Mouse (Mus musculus): ENCODE measurements around the gene Mrgbp. TPM values are rescaled to one million over a fixed set of nuclear protein-coding genes. Genes with fewer than 3 reads are reported as not detected.

The Mrgbp gene
- polyA plus RNA-seq (2015; fragmentation: Nextera tagmentation; extraction: Ambion mirVana) = 44.8 and 51.1 TPM in 2 replicates

GRCm38 (mm10) chr2:180581002-180581401, at the start of gene Mrgbp:
TSS of gene Mrgbp (plus strand) at chr2:180581304.
- no peak for DNase-seq (ENCODE audit: low spot score)

GRCm38 (mm10) chr2:180531671-180532385, 49.3 kb upstream of the Mrgbp start:
- no peak for DNase-seq (ENCODE audit: low spot score)

GRCm38 (mm10) chr2:180532386-180532995, 48.6 kb upstream of the Mrgbp start:
- DNase-seq (ENCODE audit: low spot score) = no peak

GRCm38 (mm10) chr2:180533237-180533636, 47.9 kb upstream of the Mrgbp start:
- no peak for DNase-seq (ENCODE audit: low spot score)

GRCm38 (mm10) chr2:180543675-180544074, 37.4 kb upstream of the Mrgbp start:
- DNase-seq (ENCODE audit: low spot score) = no peak

- DNase-seq (ENCODE audit: low spot score) = no peak
Measured at GRCm38 (mm10) chr2:180545046-180545445, 36.1 kb upstream of the Mrgbp start.

GRCm38 (mm10) chr2:180547384-180548106, 33.6 kb upstream of the Mrgbp start:
- no peak for DNase-seq (ENCODE audit: low spot score)

GRCm38 (mm10) chr2:180552340-180552739, 28.8 kb upstream of the Mrgbp start:
- DNase-seq (ENCODE audit: low spot score) = no peak

- no peak for DNase-seq (ENCODE audit: low spot score)
Measured at GRCm38 (mm10) chr2:180555219-180555618, 25.9 kb upstream of the Mrgbp start.

GRCm38 (mm10) chr2:180556470-180556869, 24.6 kb upstream of the Mrgbp start:
- DNase-seq (ENCODE audit: low spot score) = no peak

- no peak for DNase-seq (ENCODE audit: low spot score)
Measured at GRCm38 (mm10) chr2:180560245-180560644, 20.9 kb upstream of the Mrgbp start.

GRCm38 (mm10) chr2:180562146-180562545, 19.0 kb upstream of the Mrgbp start:
- DNase-seq (ENCODE audit: low spot score) = no peak

- no peak for DNase-seq (ENCODE audit: low spot score)
Measured at GRCm38 (mm10) chr2:180563296-180563695, 17.8 kb upstream of the Mrgbp start.

GRCm38 (mm10) chr2:180563841-180564240, 17.3 kb upstream of the Mrgbp start:
- no peak for DNase-seq (ENCODE audit: low spot score)

GRCm38 (mm10) chr2:180566240-180566913, 14.7 kb upstream of the Mrgbp start:
- DNase-seq (ENCODE audit: low spot score) = peak; percentile 63

GRCm38 (mm10) chr2:180569028-180569643, 12.0 kb upstream of the Mrgbp start:
- no peak for DNase-seq (ENCODE audit: low spot score)

- DNase-seq (ENCODE audit: low spot score) = no peak
Measured at GRCm38 (mm10) chr2:180576482-180576881, 4.6 kb upstream of the Mrgbp start.

- DNase-seq (ENCODE audit: low spot score) = peak; percentile 78
Measured at GRCm38 (mm10) chr2:180578686-180579085, 2.4 kb upstream of the Mrgbp start.

- DNase-seq (ENCODE audit: low spot score) = peak; percentile 95
Measured at GRCm38 (mm10) chr2:180582481-180583153, 1.5 kb downstream of the Mrgbp start.

- DNase-seq (ENCODE audit: low spot score) = no peak
Measured at GRCm38 (mm10) chr2:180583154-180583507, 2.0 kb downstream of the Mrgbp start.

GRCm38 (mm10) chr2:180588736-180589122, 7.6 kb downstream of the Mrgbp start:
- DNase-seq (ENCODE audit: low spot score) = no peak
